Comparison of ENCODE assay signal across 8 mouse cellular contexts in genomic region chr6:100705366-100705811, GRCm38 (mm10). TPM values are rescaled to one million over a fixed set of nuclear protein-coding genes. Genes with fewer than 3 reads are reported as not detected.
A peak's percentile ranks its signal among the peaks of the same experiment; 100 is the strongest.
DNase-seq lines count a peak whose midpoint lies in the region; ATAC-seq lines count a peak whose summit lies in the region.

No protein-coding gene starts in this region.

- DNase-seq in ovary, postnatal 14 days (ENCODE audit: low spot score) = no peak
- no peak for DNase-seq in frontal cortex, postnatal 36 days (ENCODE audit: low spot score in 2 of 2)
- no peak for DNase-seq in urinary bladder, postnatal 14 days (ENCODE audit: low spot score)

- H3K4me2 ChIP-seq in forebrain, embryonic 15.5 days (replicated peaks) = peak overlapping the region; percentile 89
- peak overlapping the region; percentile 78 for H3K4me2 ChIP-seq in limb, embryonic 13.5 days (replicated peaks)
- H3K4me2 ChIP-seq in stomach, embryonic 16.5 days (ENCODE audit: low read depth, low read length) = peak overlapping the region; percentile 88

- H3K36me3 ChIP-seq in megakaryocyte, embryonic 14.5 days (replicated peaks; ENCODE audit: low read length) = no peaks in the 10 kb centered on the region
- no peaks in the 10 kb centered on the region for H3K36me3 ChIP-seq in forebrain, embryonic 15.5 days
- no peaks in the 10 kb centered on the region for H3K36me3 ChIP-seq in limb, embryonic 13.5 days
- H3K36me3 ChIP-seq in stomach, embryonic 16.5 days (ENCODE audit: control insufficient read depth, insufficient read depth, low read length) = no peaks in the 10 kb centered on the region

- H3K27me3 ChIP-seq in megakaryocyte, embryonic 14.5 days (replicated peaks) = peaks cover 47% of the 10 kb centered on the region
- peaks cover 22% of the 10 kb centered on the region; the same call in 1 of the 2 replicates for H3K27me3 ChIP-seq in forebrain, embryonic 15.5 days
- no peaks in the 10 kb centered on the region; the same call in 1 of the 2 replicates for H3K27me3 ChIP-seq in limb, embryonic 13.5 days
- H3K27me3 ChIP-seq in stomach, embryonic 16.5 days (ENCODE audit: control insufficient read depth, insufficient read depth, low read length) = peaks cover 23% of the 10 kb centered on the region

- peaks cover 14% of the 10 kb centered on the region for H3K9me3 ChIP-seq in megakaryocyte, embryonic 14.5 days
- no peaks in the 10 kb centered on the region for H3K9me3 ChIP-seq in forebrain, embryonic 15.5 days
- H3K9me3 ChIP-seq in limb, embryonic 13.5 days = no peaks in the 10 kb centered on the region
- no peaks in the 10 kb centered on the region for H3K9me3 ChIP-seq in stomach, embryonic 16.5 days (replicated peaks; ENCODE audit: control insufficient read depth, low read length)

- no peak overlapping the region for H3K9ac ChIP-seq in forebrain, embryonic 15.5 days (replicated peaks)
- peak overlapping the region; percentile 95 for H3K9ac ChIP-seq in limb, embryonic 13.5 days
- H3K9ac ChIP-seq in stomach, embryonic 16.5 days (ENCODE audit: low read length) = peak overlapping the region; percentile 77

- 3% methylated on average over 15 of the region's 15 CpGs for WGBS in forebrain, embryonic 15.5 days
- 1% methylated on average over 15 of the region's 15 CpGs for WGBS in limb, embryonic 13.5 days
- 1% methylated on average over 15 of the region's 15 CpGs for WGBS in stomach, embryonic 16.5 days

- peak overlapping the region; percentile 89 for H3K4me3 ChIP-seq in megakaryocyte, embryonic 14.5 days (replicated peaks)
- H3K4me3 ChIP-seq in forebrain, embryonic 15.5 days = peak overlapping the region; percentile 59
- H3K4me3 ChIP-seq in limb, embryonic 13.5 days = peak overlapping the region; percentile 89
- H3K4me3 ChIP-seq in stomach, embryonic 16.5 days (replicated peaks; ENCODE audit: low read length) = peak overlapping the region; percentile 63

- H3K27ac ChIP-seq in forebrain, embryonic 15.5 days (replicated peaks) = no peak overlapping the region
- peak overlapping the region; percentile 94 for H3K27ac ChIP-seq in limb, embryonic 13.5 days
- no peak overlapping the region for H3K27ac ChIP-seq in stomach, embryonic 16.5 days (ENCODE audit: low read length)

- H3K4me1 ChIP-seq in megakaryocyte, embryonic 14.5 days = peaks cover 27% of the 10 kb centered on the region
- H3K4me1 ChIP-seq in forebrain, embryonic 15.5 days = peaks cover 14% of the 10 kb centered on the region
- peaks cover 52% of the 10 kb centered on the region for H3K4me1 ChIP-seq in limb, embryonic 13.5 days
- H3K4me1 ChIP-seq in stomach, embryonic 16.5 days (ENCODE audit: control insufficient read depth, insufficient read depth, low read length) = peaks cover 10% of the 10 kb centered on the region

- ATAC-seq in megakaryocyte, adult 5-6 weeks (ENCODE audit: poor library complexity, severe bottlenecking) = no peak
- ATAC-seq in forebrain, embryonic 15.5 days (replicated peaks) = no peak
- no peak for ATAC-seq in limb, embryonic 13.5 days (ENCODE audit: low FRiP score, low read depth)
- ATAC-seq in stomach, embryonic 16.5 days (ENCODE audit: insufficient read depth, low FRiP score) = no peak

RNA-seq across cellular contexts. Expression of gene Gxylt2, which starts 0.9 kb away (rescaled TPM):
- polyA plus RNA-seq in megakaryocyte, embryonic 14.5 days (2012; ENCODE audit: insufficient read depth, low replicate concordance) = 0.02 TPM in 1 of 2 replicates, not detected in the other
- not detected in 2 replicates for total RNA-seq in megakaryocyte, adult 5-6 weeks (2015)
- not detected in 2 replicates for total RNA-seq in megakaryocyte, adult 5-6 weeks (2017)
- polyA plus RNA-seq in forebrain, embryonic 15.5 days (2015; fragmentation: Nextera tagmentation; extraction: Ambion mirVana) = 0.66 and 0.88 TPM in 2 replicates
- 21.2 and 23.5 TPM in 2 replicates for polyA plus RNA-seq in limb, embryonic 13.5 days (2015; fragmentation: Nextera tagmentation; extraction: Ambion mirVana)
- 1.3 and 1.4 TPM in 2 replicates for polyA plus RNA-seq in stomach, embryonic 16.5 days (2015; fragmentation: Nextera tagmentation; extraction: Ambion mirVana)

RNA-seq across cellular contexts. Expression of gene Shq1, which starts 34.4 kb away (rescaled TPM):
- polyA plus RNA-seq in megakaryocyte, embryonic 14.5 days (2012; ENCODE audit: insufficient read depth, low replicate concordance) = 9.3 and 29.5 TPM in 2 replicates
- total RNA-seq in megakaryocyte, adult 5-6 weeks (2015) = 1.6 and 2.7 TPM in 2 replicates
- total RNA-seq in megakaryocyte, adult 5-6 weeks (2017) = 3.9 and 5.1 TPM in 2 replicates
- 12.0 and 13.0 TPM in 2 replicates for polyA plus RNA-seq in forebrain, embryonic 15.5 days (2015; fragmentation: Nextera tagmentation; extraction: Ambion mirVana)
- 17.5 and 18.6 TPM in 2 replicates for polyA plus RNA-seq in limb, embryonic 13.5 days (2015; fragmentation: Nextera tagmentation; extraction: Ambion mirVana)
- polyA plus RNA-seq in stomach, embryonic 16.5 days (2015; fragmentation: Nextera tagmentation; extraction: Ambion mirVana) = 15.9 and 17.2 TPM in 2 replicates
